24 mouse cellular contexts compared by ENCODE assay signal in the genomic region with DNA sequence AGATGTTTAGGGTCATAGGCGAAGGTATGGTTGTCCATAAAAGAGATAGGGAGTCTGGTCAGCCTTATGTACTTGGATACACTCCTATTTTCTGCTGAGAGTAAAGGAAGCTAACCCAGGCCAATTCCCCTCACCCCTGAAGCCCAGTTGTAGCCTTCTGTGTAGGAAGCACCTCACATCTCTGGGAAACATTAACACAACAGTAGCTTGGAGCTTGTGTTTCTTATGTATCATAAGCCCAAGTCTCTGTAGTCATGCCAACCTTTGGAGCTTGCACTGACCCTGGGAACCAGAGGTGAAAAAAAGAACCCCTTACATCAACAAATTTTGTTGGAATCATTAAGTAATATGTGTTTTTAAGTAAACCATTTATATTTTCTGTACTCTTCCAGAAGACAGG. TPM values are rescaled to one million over a fixed set of nuclear protein-coding genes. Genes with fewer than 3 reads are reported as not detected.
A peak's percentile ranks its signal among the peaks of the same experiment; 100 is the strongest.
DNase-seq lines count a peak whose midpoint lies in the region; ATAC-seq lines count a peak whose summit lies in the region.
"Had no signal": no experiment of that assay in that cellular context is flagged by ENCODE, and none has a peak within 500 bp of the region (broad histone marks: within the 10 kb centered on the region; RNA-seq: fewer than 3 reads in every experiment).

No protein-coding gene starts in this region.

- H3K4me3 ChIP-seq in kidney, embryonic 16.5 days (ENCODE audit: low read length) = no peak overlapping the region
- no peak overlapping the region for H3K4me3 ChIP-seq in kidney, embryonic 15.5 days (replicated peaks)
- H3K4me3 ChIP-seq: forebrain, embryonic 10.5 days; forebrain, embryonic 13.5 days; heart, adult 2 months; heart, embryonic 10.5 days; heart, embryonic 13.5 days; hindbrain, embryonic 12.5 days; hindbrain, embryonic 15.5 days had no signal

- no peak for ATAC-seq in kidney, embryonic 16.5 days (ENCODE audit: low FRiP score, low TSS enrichment)
- ATAC-seq in kidney, embryonic 15.5 days (replicated peaks; ENCODE audit: low FRiP score) = no peak
- ATAC-seq: activated CD4-positive, CD25-positive, alpha-beta regulatory T cell, adult 4 months; forebrain, embryonic 13.5 days; forebrain, embryonic 16.5 days had no signal

- H3K36me3 ChIP-seq in kidney, embryonic 16.5 days (ENCODE audit: insufficient read depth, low read length) = no peaks in the 10 kb centered on the region
- H3K36me3 ChIP-seq in kidney, embryonic 15.5 days = no peaks in the 10 kb centered on the region
- H3K36me3 ChIP-seq: forebrain, embryonic 10.5 days; heart, embryonic 10.5 days; heart, embryonic 13.5 days; hindbrain, embryonic 12.5 days; hindbrain, embryonic 15.5 days had no signal

- H3K4me1 ChIP-seq in kidney, embryonic 16.5 days (ENCODE audit: insufficient read depth, low read length) = no peaks in the 10 kb centered on the region
- H3K4me1 ChIP-seq in kidney, embryonic 15.5 days = no peaks in the 10 kb centered on the region
- H3K4me1 ChIP-seq: forebrain, embryonic 13.5 days; heart, embryonic 10.5 days; heart, embryonic 13.5 days; hindbrain, embryonic 12.5 days; hindbrain, embryonic 15.5 days had no signal

- DNase-seq in kidney, adult 11 months = peak; percentile 15
- DNase-seq in kidney, adult 9 months = peak; percentile 67
- peak; percentile 4 to 40 for DNase-seq in kidney, postnatal 25 days
- no peak for DNase-seq in embryo, embryonic 9.5 days (ENCODE audit: extremely low spot score)
- DNase-seq: adrenal gland, adult 8-10 months; adrenal gland, postnatal 25 days; cerebellum, adult 11-12 months; cerebellum, adult 8-10 months; cerebellum, postnatal 10 days; cerebellum, postnatal 36 days; embryo, embryonic 11 days; gastrocnemius, postnatal 10 days; gastrocnemius, postnatal 36 days; heart, adult 2 months had no signal

- no peaks in the 10 kb centered on the region for H3K9me3 ChIP-seq in kidney, embryonic 16.5 days (ENCODE audit: low read length)
- no peaks in the 10 kb centered on the region for H3K9me3 ChIP-seq in kidney, embryonic 15.5 days (replicated peaks)
- H3K9me3 ChIP-seq: forebrain, embryonic 10.5 days; forebrain, embryonic 13.5 days; heart, embryonic 10.5 days; heart, embryonic 13.5 days; hindbrain, embryonic 12.5 days; hindbrain, embryonic 15.5 days had no signal

- no peak overlapping the region for H3K4me2 ChIP-seq in kidney, embryonic 16.5 days (replicated peaks; ENCODE audit: low read depth, low read length)
- H3K4me2 ChIP-seq in kidney, embryonic 15.5 days = no peak overlapping the region
- H3K4me2 ChIP-seq: forebrain, embryonic 13.5 days; heart, embryonic 13.5 days; hindbrain, embryonic 12.5 days; hindbrain, embryonic 15.5 days had no signal

- no peak overlapping the region for H3K9ac ChIP-seq in kidney, embryonic 16.5 days (replicated peaks; ENCODE audit: low read length)
- H3K9ac ChIP-seq in kidney, embryonic 15.5 days = no peak overlapping the region
- H3K9ac ChIP-seq: forebrain, embryonic 13.5 days; heart, embryonic 13.5 days; hindbrain, embryonic 12.5 days; hindbrain, embryonic 15.5 days had no signal

- H3K27ac ChIP-seq in kidney, embryonic 16.5 days (ENCODE audit: low read length) = no peak overlapping the region
- H3K27ac ChIP-seq in kidney, embryonic 15.5 days = no peak overlapping the region
- H3K27ac ChIP-seq: forebrain, embryonic 10.5 days; forebrain, embryonic 13.5 days; heart, adult 2 months; heart, embryonic 10.5 days; heart, embryonic 13.5 days; hindbrain, embryonic 12.5 days; hindbrain, embryonic 15.5 days had no signal

- H3K27me3 ChIP-seq in kidney, embryonic 16.5 days (ENCODE audit: insufficient read depth, low read length) = no peaks in the 10 kb centered on the region; the same call in 1 of the 2 replicates
- H3K27me3 ChIP-seq in kidney, embryonic 15.5 days = no peaks in the 10 kb centered on the region
- H3K27me3 ChIP-seq: forebrain, embryonic 13.5 days; heart, embryonic 13.5 days; hindbrain, embryonic 12.5 days; hindbrain, embryonic 15.5 days had no signal

- 50% methylated on average over 1 of the region's 1 CpGs for WGBS in kidney, embryonic 16.5 days
- WGBS in kidney, embryonic 15.5 days = 79% methylated on average over 1 of the region's 1 CpGs

RNA-seq across cellular contexts. Expression of a gene that starts 38.7 kb away (rescaled TPM):
- polyA plus RNA-seq in kidney, embryonic 16.5 days (2015; fragmentation: Nextera tagmentation; extraction: Ambion mirVana) = 21.2 and 24.9 TPM in 2 replicates
- 27.3 and 29.6 TPM in 2 replicates for polyA plus RNA-seq in kidney, embryonic 15.5 days (2015; fragmentation: Nextera tagmentation; extraction: Ambion mirVana)
